Mouse (Mus musculus) stomach, postnatal 0 days (tissue): ENCODE results near the gene Kcnj6.

Experiments used
- CTCF ChIP-seq: IDR thresholded peaks from 2 replicates; pipeline ENCODE4 v1.5.1; 2016; ENCODE audit warnings: antibody characterized with exemption, low read depth, mild to moderate bottlenecking, moderate library complexity
- EP300 ChIP-seq: optimal IDR thresholded peaks from 2 replicates; pipeline ENCODE3; 2016; ENCODE audit warnings: antibody characterized with exemption

DNA sequence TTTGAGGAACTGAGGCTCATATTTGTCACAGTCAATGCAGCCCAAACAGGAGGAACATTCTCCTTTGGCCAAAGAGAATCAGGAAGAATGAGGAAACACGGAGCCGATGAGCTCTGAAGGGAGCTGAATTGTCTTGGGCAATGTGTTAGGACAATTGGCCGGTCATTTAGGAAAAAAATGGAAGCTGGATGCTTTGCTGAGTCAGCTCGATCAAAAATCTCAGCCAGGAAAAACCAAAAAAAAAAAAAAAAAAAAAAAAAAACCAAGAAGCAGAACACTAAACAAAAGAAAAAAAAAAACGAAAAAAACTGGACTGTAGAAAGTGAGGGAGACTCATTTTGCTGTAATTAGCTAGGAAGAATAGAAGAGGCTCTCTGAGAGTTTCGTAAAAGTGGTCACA lies 200.1 kb downstream of the Kcnj6 start:
- TF ChIP-seq CTCF (no peak), EP300 (no peak)
